24 mouse cellular contexts compared by ENCODE assay signal in the genomic region with DNA sequence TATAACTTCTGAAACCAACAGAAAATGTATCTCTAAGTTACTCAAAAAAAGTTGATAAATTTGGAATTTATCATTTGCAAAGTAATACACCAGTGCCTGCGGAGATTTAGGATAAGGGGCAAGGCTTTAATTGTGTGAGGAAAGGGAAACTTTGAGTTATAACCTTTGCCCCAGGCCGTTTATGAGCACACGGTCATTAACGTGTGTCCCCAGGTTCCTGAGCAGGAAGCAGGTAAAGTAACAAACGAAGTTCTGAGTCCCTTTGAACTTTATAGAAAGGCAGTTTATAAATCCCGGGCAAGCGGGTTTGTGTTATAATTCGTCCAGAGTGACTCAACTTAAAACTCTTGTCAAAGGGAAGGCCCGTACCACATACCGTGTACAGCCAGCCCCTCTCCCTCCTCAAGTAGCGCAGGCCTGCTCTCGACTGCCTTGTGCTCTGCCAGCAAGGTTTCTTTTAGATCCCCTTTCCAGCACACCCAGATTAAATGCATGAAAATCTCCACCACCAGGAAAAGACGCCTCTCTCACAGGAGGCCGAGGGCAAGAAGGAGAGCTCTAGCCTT.
A peak's percentile ranks its signal among the peaks of the same experiment; 100 is the strongest.
DNase-seq lines count a peak whose midpoint lies in the region; ATAC-seq and TF ChIP-seq lines count a peak whose summit lies in the region.
"Had no signal": no experiment of that assay in that cellular context is flagged by ENCODE, and none has a peak within 500 bp of the region (broad histone marks: within the 10 kb centered on the region; RNA-seq: fewer than 3 reads in every experiment).

No protein-coding gene starts in this region.

- no peak overlapping the region for H3K9ac ChIP-seq in embryonic facial prominence, embryonic 12.5 days
- H3K9ac ChIP-seq in intestine, postnatal 0 days (ENCODE audit: low read depth, low read length), result no peak overlapping the region
- no peak overlapping the region for H3K9ac ChIP-seq in limb, embryonic 14.5 days (ENCODE audit: low read depth, low read length, severe bottlenecking)
- H3K9ac ChIP-seq: forebrain, postnatal 0 days; liver, postnatal 0 days; neural tube, embryonic 13.5 days had no signal

- 0 out of 2 replicates have a peak overlapping the region, but pooled peaks have one; percentile 23 for H3K27ac ChIP-seq in embryonic facial prominence, embryonic 12.5 days
- no peak overlapping the region for H3K27ac ChIP-seq in intestine, postnatal 0 days (ENCODE audit: low read depth, low read length)
- H3K27ac ChIP-seq in limb, embryonic 14.5 days (replicated peaks; ENCODE audit: low read depth, low read length), result no peak overlapping the region
- H3K27ac ChIP-seq: hindbrain, embryonic 10.5 days; kidney, postnatal 0 days; midbrain, embryonic 10.5 days; neural tube, embryonic 13.5 days had no signal

- no peak overlapping the region for H3K4me2 ChIP-seq in embryonic facial prominence, embryonic 12.5 days (replicated peaks)
- H3K4me2 ChIP-seq in intestine, postnatal 0 days (replicated peaks; ENCODE audit: low read depth), result peak overlapping the region; percentile 21; the same call in 1 of the 2 replicates
- no peak overlapping the region for H3K4me2 ChIP-seq in limb, embryonic 14.5 days (replicated peaks; ENCODE audit: low read depth, low read length, severe bottlenecking)
- H3K4me2 ChIP-seq: liver, embryonic 11.5 days; neural tube, embryonic 13.5 days had no signal

- no peaks in the 10 kb centered on the region for H3K9me3 ChIP-seq in embryonic facial prominence, embryonic 12.5 days
- no peaks in the 10 kb centered on the region for H3K9me3 ChIP-seq in intestine, postnatal 0 days (ENCODE audit: control insufficient read depth)
- no peaks in the 10 kb centered on the region for H3K9me3 ChIP-seq in limb, embryonic 14.5 days (ENCODE audit: control insufficient read depth, low read length)
- H3K9me3 ChIP-seq: hindbrain, embryonic 10.5 days; midbrain, embryonic 10.5 days; neural tube, embryonic 13.5 days had no signal

- TF ChIP-seq POLR2A in limb, embryonic 14.5 days (IDR thresholded peaks at IDR 0.05; ENCODE audit: borderline replicate concordance, extremely low read depth, insufficient read depth, insufficient read length), result no peak

- H3K4me1 ChIP-seq in embryonic facial prominence, embryonic 12.5 days, result peaks cover 11% of the 10 kb centered on the region
- H3K4me1 ChIP-seq in intestine, postnatal 0 days (replicated peaks; ENCODE audit: control insufficient read depth, insufficient read depth, low read length), result 0 out of 2 replicates have a peak, but pooled peaks cover 6% of the 10 kb centered on the region
- H3K4me1 ChIP-seq in limb, embryonic 14.5 days (ENCODE audit: control insufficient read depth, insufficient read depth, low read length), result peaks cover 29% of the 10 kb centered on the region
- H3K4me1 ChIP-seq: hindbrain, embryonic 10.5 days; midbrain, embryonic 10.5 days; neural tube, embryonic 13.5 days had no signal

- peak; percentile 19 for DNase-seq in embryo, embryonic 10.5 days (ENCODE audit: low spot score)
- no peak for DNase-seq in embryo, embryonic 10 days (ENCODE audit: low spot score)
- DNase-seq in limb, embryonic 14.5 days (ENCODE audit: low spot score), result no peak
- DNase-seq in right cerebral cortex, postnatal 36 days (ENCODE audit: low spot score in 2 of 2), result no peak
- DNase-seq in ovary, postnatal 14 days (ENCODE audit: low spot score), result no peak
- DNase-seq: adrenal gland, postnatal 10 days; cerebellum, adult 9-10 months; gastrocnemius, postnatal 36 days; kidney, adult 2 months; liver, postnatal 0 days; thymus, adult 18-20 months; thymus, postnatal 36 days had no signal

- no peak for ATAC-seq in embryonic facial prominence, embryonic 12.5 days (ENCODE audit: insufficient number of reproducible peaks, insufficient read depth, low FRiP score, low TSS enrichment)
- peak; percentile 85 for ATAC-seq in intestine, postnatal 0 days
- ATAC-seq in limb, embryonic 14.5 days (ENCODE audit: low FRiP score, low read depth), result 0 out of 2 replicates have a peak, but pooled peaks have one; percentile 54
- ATAC-seq: activated CD4-positive, CD25-positive, alpha-beta regulatory T cell, adult 4 months; liver, postnatal 0 days; lung, postnatal 0 days; midbrain, embryonic 16.5 days had no signal

- H3K4me3 ChIP-seq in embryonic facial prominence, embryonic 12.5 days, result no peak overlapping the region
- no peak overlapping the region for H3K4me3 ChIP-seq in intestine, postnatal 0 days (ENCODE audit: low read depth, low read length)
- H3K4me3 ChIP-seq in limb, embryonic 14.5 days (replicated peaks; ENCODE audit: low read length), result no peak overlapping the region
- H3K4me3 ChIP-seq: hindbrain, embryonic 10.5 days; midbrain, embryonic 10.5 days; myocyte; neural tube, embryonic 13.5 days had no signal

- H3K27me3 ChIP-seq in embryonic facial prominence, embryonic 12.5 days, result no peaks in the 10 kb centered on the region
- no peaks in the 10 kb centered on the region for H3K27me3 ChIP-seq in intestine, postnatal 0 days (replicated peaks; ENCODE audit: control insufficient read depth, insufficient read depth, low read length)
- H3K27me3 ChIP-seq in limb, embryonic 14.5 days (ENCODE audit: control insufficient read depth, insufficient read depth, low read length), result no peaks in the 10 kb centered on the region
- H3K27me3 ChIP-seq: neural tube, embryonic 13.5 days had no signal

- WGBS in embryonic facial prominence, embryonic 12.5 days, result 46% methylated on average over 14 of the region's 14 CpGs
- WGBS in intestine, postnatal 0 days, result 29% methylated on average over 14 of the region's 14 CpGs
- WGBS in limb, embryonic 14.5 days, result 12% methylated on average over 14 of the region's 14 CpGs

- TF ChIP-seq CTCF in intestine, postnatal 0 days (IDR thresholded peaks at IDR 0.05; ENCODE audit: low read depth), result no peak

- H3K36me3 ChIP-seq in embryonic facial prominence, embryonic 12.5 days, result no peaks in the 10 kb centered on the region
- H3K36me3 ChIP-seq in intestine, postnatal 0 days (ENCODE audit: control insufficient read depth, insufficient read depth), result no peaks in the 10 kb centered on the region
- no peaks in the 10 kb centered on the region for H3K36me3 ChIP-seq in limb, embryonic 14.5 days (ENCODE audit: control insufficient read depth, insufficient read depth, low read length)
- H3K36me3 ChIP-seq: hindbrain, embryonic 10.5 days; midbrain, embryonic 10.5 days; neural tube, embryonic 13.5 days had no signal
